Mouse (Mus musculus) cerebellum, adult 2 months (tissue): ENCODE measurements around the gene Slit3. TPM values are rescaled to one million over a fixed set of nuclear protein-coding genes. Genes with fewer than 3 reads are reported as not detected.

Experiments
- DNase-seq, 2 experiments: peaks; one replicate each; pipeline ENCODE4 v3.0.0; 2021
- H3K27ac ChIP-seq: fragments of 200-500 bp; 2 replicates; pipeline ENCODE4 v1.5.1; 2012; ENCODE audit warnings: low read length, control low read depth, inconsistent platforms; ENCODE audit not compliant: insufficient read depth
- H3K27me3 ChIP-seq: fragments of 200-500 bp; 2 replicates; pipeline ENCODE4 v1.6.1; 2012; ENCODE audit warnings: inconsistent platforms, mild to moderate bottlenecking, low read length, moderate library complexity; ENCODE audit not compliant: control insufficient read depth, insufficient read depth
- H3K4me1 ChIP-seq: fragments of 200-500 bp; 2 replicates; pipeline ENCODE4 v1.6.1; 2011; ENCODE audit warnings: low read length; ENCODE audit not compliant: control insufficient read depth, insufficient read depth
- H3K4me3 ChIP-seq: fragments of 200-500 bp; replicated peaks from 2 replicates; pipeline ENCODE3; 2011; ENCODE audit warnings: mild to moderate bottlenecking, low read depth, low read length, control low read depth; ENCODE audit not compliant: insufficient read depth
- CTCF ChIP-seq: fragments of 200-500 bp; IDR thresholded peaks from 2 replicates; pipeline ENCODE4 v1.5.1; 2011; ENCODE audit warnings: low read depth, mild to moderate bottlenecking, control low read depth, low read length, moderate library complexity, borderline replicate concordance; ENCODE audit not compliant: insufficient read depth
- POLR2A ChIP-seq: fragments of 200-500 bp; IDR thresholded peaks from 2 replicates; pipeline ENCODE4 v1.6.1; 2011; ENCODE audit warnings: low read length, control low read depth, borderline replicate concordance; ENCODE audit not compliant: insufficient read depth
- WGBS: fragments of 180-500 bp; shearing (Covaris S2); methylation state at CpG from one replicate; pipeline ENCODE4 v1.1.7; 2018; 5-methylcytosine and 5-hydroxymethylcytosine counted together
- polyA plus RNA-seq: library from polyadenylated mRNA; depleted of rRNA; stranded (reverse); fragments of >200 nt; gene quantifications from 2 replicates; pipeline ENCODE4 v1.2.3, GENCODE M21; 2012

Slit3 gene
- polyA plus RNA-seq, 1 experiment, result 10.0 TPM

DNA sequence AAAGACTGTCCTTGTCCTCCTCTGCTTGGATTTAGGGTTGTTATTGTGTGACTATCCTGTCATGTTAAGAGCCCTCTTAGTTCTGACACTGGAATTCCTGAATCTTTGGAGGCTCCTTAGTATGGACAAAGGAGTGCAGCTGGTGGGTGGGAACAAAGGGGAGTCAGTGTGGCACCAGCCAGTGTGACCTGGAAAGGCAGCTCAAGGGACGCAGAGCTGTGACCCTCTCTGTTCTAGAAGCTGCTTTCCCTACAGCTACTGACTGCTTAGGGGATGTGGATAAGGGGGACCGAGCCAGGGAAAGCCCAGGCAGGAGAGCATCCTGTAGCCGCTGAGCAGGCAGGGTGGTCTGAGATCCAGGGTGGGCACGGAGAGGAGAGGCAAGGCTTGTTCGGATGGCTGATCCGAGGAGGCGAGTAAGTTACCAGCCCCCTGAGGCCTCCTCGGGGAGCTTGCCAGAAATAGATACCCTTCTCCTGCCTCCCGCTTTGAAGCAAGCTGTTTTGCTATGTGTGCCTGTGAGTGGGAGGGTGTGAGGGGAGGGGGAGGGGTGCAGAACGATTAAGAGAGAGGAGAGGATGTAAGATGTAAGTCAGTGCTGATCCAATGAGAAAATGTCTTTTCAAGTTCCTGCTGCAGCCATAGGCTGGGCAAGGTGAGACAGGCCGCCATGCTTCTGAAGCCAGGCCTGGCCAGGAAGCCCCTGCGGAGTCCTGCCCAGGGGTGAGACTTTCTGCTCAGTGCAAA lies 162.0 kb downstream of the Slit3 start:
- no peak for TF ChIP-seq CTCF
- 15% methylated on average over 12 of the region's 12 CpGs for WGBS
- H3K27me3 ChIP-seq, result no peaks in the 10 kb centered on the region
- peaks cover 42% of the 10 kb centered on the region for H3K4me1 ChIP-seq
- no peak overlapping the region for H3K4me3 ChIP-seq
- DNase-seq, result peak; percentile 58 to 66
- peak overlapping the region; percentile 49; the same call in 1 of the 2 replicates for H3K27ac ChIP-seq

DNA sequence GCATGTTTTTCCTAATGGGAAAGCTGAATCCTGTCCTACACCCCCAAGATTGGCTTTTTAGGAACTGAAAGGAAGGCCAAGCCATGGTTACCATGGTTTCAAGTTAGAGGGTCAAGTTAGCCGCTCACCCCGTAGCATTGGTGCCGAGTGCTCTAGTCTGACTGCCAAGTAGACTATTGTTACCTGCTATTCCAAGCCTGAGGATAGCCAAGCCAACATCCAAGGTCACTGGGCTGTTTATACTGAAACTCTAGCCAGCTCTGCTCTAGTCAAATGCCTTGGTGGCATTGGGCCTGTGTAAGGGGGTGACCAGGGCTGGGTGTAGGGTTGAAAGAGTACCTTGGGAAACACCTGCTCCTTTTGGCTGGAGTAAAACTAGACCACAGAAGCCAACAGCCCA lies 162.7 kb downstream of the Slit3 start:
- DNase-seq, result peak in 1 of 2 experiments; percentile 55
- TF ChIP-seq POLR2A (no peak), CTCF (no peak)
- Histone ChIP-seq H3K4me1 (peaks cover 42% of the 10 kb centered on the region), H3K4me3 (no peak overlapping the region), H3K27me3 (no peaks in the 10 kb centered on the region), H3K27ac (peak overlapping the region; percentile 25; the same call in 1 of the 2 replicates)
- whole genome bisulfite sequencing, result 8% methylated on average over 3 of the region's 3 CpGs

- no peak overlapping the region for H3K27ac ChIP-seq
- H3K27me3 ChIP-seq, result no peaks in the 10 kb centered on the region
- peaks cover 37% of the 10 kb centered on the region for H3K4me1 ChIP-seq
- 34% methylated on average over 13 of the region's 13 CpGs for WGBS
- H3K4me3 ChIP-seq, result no peak overlapping the region
- TF ChIP-seq CTCF (no peak), POLR2A (no peak)
- DNase-seq, result no peak
Measured at GRCm38 (mm10) chr11:35286578-35287390, 165.8 kb downstream of the Slit3 start.

- whole genome bisulfite sequencing, result 94% methylated on average over 7 of the region's 7 CpGs
- Histone ChIP-seq H3K4me3 (no peak overlapping the region), H3K27ac (no peak overlapping the region), H3K27me3 (no peaks in the 10 kb centered on the region), H3K4me1 (peaks cover 25% of the 10 kb centered on the region)
- DNase-seq, result no peak
- TF ChIP-seq CTCF, result no peak
- TF ChIP-seq POLR2A, result no peak
Measured at GRCm38 (mm10) chr11:35288056-35288455, 167.0 kb downstream of the Slit3 start.

- H3K4me1 ChIP-seq, result peaks cover 19% of the 10 kb centered on the region
- no peak overlapping the region for H3K4me3 ChIP-seq
- no peak for DNase-seq
- 84% methylated on average over 14 of the region's 14 CpGs for WGBS
- no peaks in the 10 kb centered on the region for H3K27me3 ChIP-seq
- TF ChIP-seq POLR2A (no peak), CTCF (no peak)
- H3K27ac ChIP-seq, result no peak overlapping the region
Measured at GRCm38 (mm10) chr11:35288761-35289278, 167.8 kb downstream of the Slit3 start.

DNA sequence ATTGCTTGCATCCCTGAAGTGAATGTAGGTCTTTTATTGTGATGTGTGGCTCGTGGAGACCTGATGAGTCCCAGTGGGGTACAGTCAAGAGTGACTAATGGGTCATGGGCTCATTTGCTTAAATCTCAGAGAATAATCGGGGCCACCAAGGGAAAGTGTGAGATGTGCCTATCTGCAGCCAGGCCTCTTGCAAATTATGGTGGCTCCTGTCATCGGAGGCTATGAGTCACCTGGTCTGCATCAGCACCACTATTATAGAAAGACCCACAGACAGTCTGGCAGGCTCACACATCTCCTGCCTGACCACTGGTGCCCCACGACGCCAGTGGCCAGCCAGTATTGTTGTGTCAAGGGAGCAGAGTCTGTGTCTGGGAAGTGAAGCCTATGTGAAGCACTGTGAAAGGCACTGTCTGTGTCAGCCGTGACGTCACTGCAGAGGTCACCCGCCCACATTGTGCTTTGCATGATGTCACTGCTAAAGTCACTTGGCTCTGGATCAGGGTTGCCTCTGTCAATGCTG lies 171.3 kb downstream of the Slit3 start:
- Histone ChIP-seq H3K4me3 (no peak overlapping the region), H3K4me1 (peaks cover 12% of the 10 kb centered on the region), H3K27me3 (no peaks in the 10 kb centered on the region), H3K27ac (no peak overlapping the region)
- 83% methylated on average over 8 of the region's 8 CpGs for WGBS
- no peak for TF ChIP-seq POLR2A
- TF ChIP-seq CTCF, result no peak
- DNase-seq, result no peak

DNA sequence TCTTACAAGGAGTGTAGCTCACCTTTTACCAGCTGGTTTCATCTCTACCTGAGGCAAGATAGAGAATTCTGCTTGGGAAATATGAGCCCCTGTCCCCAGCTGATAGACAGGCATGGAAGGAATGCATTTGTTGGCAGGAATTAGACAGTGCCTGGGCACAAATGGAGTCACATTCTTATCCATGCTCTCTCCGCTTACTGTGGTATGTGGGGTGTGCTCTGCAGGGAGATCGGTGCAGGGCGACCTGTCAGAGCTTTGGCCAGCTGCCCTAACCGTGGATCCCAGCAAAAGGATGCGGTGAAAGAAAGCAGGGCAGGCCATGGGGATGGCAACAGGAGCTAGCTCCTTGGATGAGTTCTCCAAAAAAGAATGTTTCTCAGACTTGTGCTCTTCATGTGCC lies 172.2 kb downstream of the Slit3 start:
- no peak overlapping the region for H3K27ac ChIP-seq
- H3K4me3 ChIP-seq, result no peak overlapping the region
- no peak for TF ChIP-seq POLR2A
- no peak for TF ChIP-seq CTCF

DNA sequence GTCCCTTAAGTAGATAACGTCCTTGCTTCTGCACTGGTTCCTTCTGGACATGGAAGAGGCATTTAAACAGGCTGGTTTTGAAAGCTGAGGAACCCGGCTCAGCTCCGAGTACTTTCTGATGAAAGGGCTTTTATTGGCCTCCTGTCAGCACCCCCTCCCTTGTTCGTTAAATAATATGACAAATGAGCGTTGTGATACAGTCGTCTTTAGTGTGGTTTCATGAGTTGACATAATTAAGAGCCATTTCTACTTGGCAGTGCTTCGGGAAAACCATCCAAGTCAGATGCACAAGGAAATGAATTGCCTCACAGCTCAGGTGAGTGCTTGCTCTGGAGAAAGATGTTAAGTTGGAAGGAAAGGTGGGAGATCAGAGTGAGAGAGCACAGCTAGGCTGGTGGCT lies 173.6 kb downstream of the Slit3 start:
- 48% methylated on average over 7 of the region's 7 CpGs for WGBS
- Histone ChIP-seq H3K4me3 (no peak overlapping the region), H3K4me1 (peaks cover 19% of the 10 kb centered on the region), H3K27me3 (no peaks in the 10 kb centered on the region), H3K27ac (no peak overlapping the region)
- TF ChIP-seq CTCF (no peak), POLR2A (no peak)
- DNase-seq, result no peak

More for the DNA sequence above, 172.2 kb downstream of the Slit3 start:
- H3K4me1 ChIP-seq, result peaks cover 17% of the 10 kb centered on the region
- no peaks in the 10 kb centered on the region for H3K27me3 ChIP-seq
- DNase-seq, result no peak
- 64% methylated on average over 5 of the region's 5 CpGs for WGBS
